9 mouse cellular contexts compared by ENCODE assay signal in genomic region chr4:133196852-133197251, GRCm38 (mm10). TPM values are rescaled to one million over a fixed set of nuclear protein-coding genes. Genes with fewer than 3 reads are reported as not detected.
DNase-seq lines count a peak whose midpoint lies in the region; ATAC-seq and TF ChIP-seq lines count a peak whose summit lies in the region.
"Had no signal": no experiment of that assay in that cellular context is flagged by ENCODE, and none has a peak within 500 bp of the region (broad histone marks: within the 10 kb centered on the region; RNA-seq: fewer than 3 reads in every experiment).

No protein-coding gene starts in this region.

- peaks cover 41% of the 10 kb centered on the region for H3K36me3 ChIP-seq in heart, embryonic 15.5 days
- H3K36me3 ChIP-seq in forebrain, embryonic 10.5 days (replicated peaks), result peaks cover 52% of the 10 kb centered on the region
- H3K36me3 ChIP-seq in kidney, postnatal 0 days (ENCODE audit: insufficient read depth, low read length), result peaks cover 30% of the 10 kb centered on the region
- peaks cover 45% of the 10 kb centered on the region for H3K36me3 ChIP-seq in stomach, embryonic 14.5 days (ENCODE audit: control insufficient read depth, insufficient read depth, low read length)

- H3K9me3 ChIP-seq in heart, embryonic 15.5 days (replicated peaks), result no peaks in the 10 kb centered on the region
- no peaks in the 10 kb centered on the region for H3K9me3 ChIP-seq in forebrain, embryonic 10.5 days
- no peaks in the 10 kb centered on the region for H3K9me3 ChIP-seq in kidney, postnatal 0 days (replicated peaks; ENCODE audit: low read length)
- no peaks in the 10 kb centered on the region for H3K9me3 ChIP-seq in stomach, embryonic 14.5 days (ENCODE audit: control insufficient read depth, low read depth, low read length)
- H3K9me3 ChIP-seq: liver, embryonic 15.5 days had no signal

- H3K4me3 ChIP-seq in heart, embryonic 15.5 days, result no peak overlapping the region
- H3K4me3 ChIP-seq in forebrain, embryonic 10.5 days, result peak overlapping the region; percentile 22; the same call in 1 of the 2 replicates
- H3K4me3 ChIP-seq in kidney, postnatal 0 days (replicated peaks; ENCODE audit: low read depth, low read length), result no peak overlapping the region
- no peak overlapping the region for H3K4me3 ChIP-seq in stomach, embryonic 14.5 days (ENCODE audit: low read depth, low read length)
- H3K4me3 ChIP-seq: liver, embryonic 15.5 days had no signal

- H3K9ac ChIP-seq in heart, embryonic 15.5 days, result no peak overlapping the region; the same call in 1 of the 2 replicates
- no peak overlapping the region for H3K9ac ChIP-seq in kidney, postnatal 0 days (ENCODE audit: low read depth, low read length)
- H3K9ac ChIP-seq in stomach, embryonic 14.5 days (replicated peaks; ENCODE audit: low read depth, low read length), result no peak overlapping the region
- H3K9ac ChIP-seq: liver, embryonic 15.5 days had no signal

- WGBS in heart, embryonic 15.5 days, result 39% methylated on average over 7 of the region's 7 CpGs
- 22% methylated on average over 7 of the region's 7 CpGs for WGBS in forebrain, embryonic 10.5 days
- WGBS in kidney, postnatal 0 days, result 16% methylated on average over 7 of the region's 7 CpGs
- WGBS in stomach, embryonic 14.5 days, result 46% methylated on average over 7 of the region's 7 CpGs

- TF ChIP-seq CTCF in kidney, postnatal 0 days (IDR thresholded peaks at IDR 0.05; ENCODE audit: low read depth), result no peak

- ATAC-seq in heart, embryonic 15.5 days (replicated peaks; ENCODE audit: insufficient number of reproducible peaks, insufficient read depth, low FRiP score, low read depth), result no peak
- 0 out of 2 replicates have a peak, but pooled peaks have one; percentile 8 for ATAC-seq in kidney, postnatal 0 days (replicated peaks; ENCODE audit: low FRiP score, low read depth)
- no peak for ATAC-seq in stomach, embryonic 14.5 days (ENCODE audit: insufficient number of reproducible peaks, insufficient read depth, low FRiP score, low read depth)

- no peak overlapping the region for H3K4me2 ChIP-seq in heart, embryonic 15.5 days
- H3K4me2 ChIP-seq in kidney, postnatal 0 days (ENCODE audit: low read length), result no peak overlapping the region
- no peak overlapping the region for H3K4me2 ChIP-seq in stomach, embryonic 14.5 days (replicated peaks; ENCODE audit: low read depth, low read length)
- H3K4me2 ChIP-seq: liver, embryonic 15.5 days had no signal

- H3K27ac ChIP-seq in heart, embryonic 15.5 days, result peak overlapping the region; percentile 80
- peak overlapping the region; percentile 84 for H3K27ac ChIP-seq in forebrain, embryonic 10.5 days
- peak overlapping the region; percentile 88 for H3K27ac ChIP-seq in kidney, postnatal 0 days
- peak overlapping the region; percentile 34; the same call in 1 of the 2 replicates for H3K27ac ChIP-seq in stomach, embryonic 14.5 days (ENCODE audit: low read length)
- H3K27ac ChIP-seq: liver, embryonic 15.5 days had no signal

- intact Hi-C loops in heart, postnatal 10 days (cut with DNase I), result loop anchor here (5.0 kb wide), 1 partner anchor 65 kb away; the partner anchor contains the start of gene Wasf2

- H3K27me3 ChIP-seq in heart, embryonic 15.5 days, result no peaks in the 10 kb centered on the region
- peaks cover 6% of the 10 kb centered on the region; the same call in 1 of the 2 replicates for H3K27me3 ChIP-seq in forebrain, embryonic 10.5 days (ENCODE audit: poor library complexity, severe bottlenecking)
- no peaks in the 10 kb centered on the region for H3K27me3 ChIP-seq in kidney, postnatal 0 days (ENCODE audit: insufficient read depth, low read length)
- H3K27me3 ChIP-seq in stomach, embryonic 14.5 days (ENCODE audit: control insufficient read depth, insufficient read depth, low read length), result no peaks in the 10 kb centered on the region
- H3K27me3 ChIP-seq: liver, embryonic 15.5 days had no signal

- no peak for DNase-seq in heart, postnatal 10 days
- no peak for DNase-seq in forebrain, embryonic 10.5 days (ENCODE audit: extremely low spot score, low spot score)
- DNase-seq in kidney, postnatal 0 days (ENCODE audit: low spot score), result no peak
- DNase-seq in T-cell, adult 2 months (ENCODE audit: low spot score), result no peak
- no peak for DNase-seq in urinary bladder, postnatal 25 days (ENCODE audit: low spot score)
- no peak for DNase-seq in lung, postnatal 10 days

- H3K4me1 ChIP-seq in heart, embryonic 15.5 days (replicated peaks), result peaks cover 59% of the 10 kb centered on the region
- H3K4me1 ChIP-seq in forebrain, embryonic 10.5 days, result peaks cover 72% of the 10 kb centered on the region
- peaks cover 36% of the 10 kb centered on the region for H3K4me1 ChIP-seq in kidney, postnatal 0 days (replicated peaks; ENCODE audit: insufficient read depth, low read length)
- peaks cover 50% of the 10 kb centered on the region for H3K4me1 ChIP-seq in stomach, embryonic 14.5 days (ENCODE audit: control insufficient read depth, insufficient read depth, low read length)

RNA-seq across cellular contexts. Expression of gene Cd164l2, which starts 15.1 kb away (rescaled TPM):
- polyA plus RNA-seq in heart, embryonic 15.5 days (2015; fragmentation: Nextera tagmentation; extraction: Ambion mirVana), result 0.28 and 1.7 TPM in 2 replicates
- not detected for total RNA-seq in heart, postnatal 10 days (2021)
- 1.2 and 2.5 TPM in 2 replicates for polyA plus RNA-seq in forebrain, embryonic 10.5 days (2016; fragmentation: Nextera tagmentation; extraction: Ambion mirVana)
- polyA plus RNA-seq in kidney, postnatal 0 days (2015; fragmentation: Nextera tagmentation; extraction: Ambion mirVana), result 19.1 and 19.6 TPM in 2 replicates
- polyA plus RNA-seq in stomach, embryonic 14.5 days (2014; fragmentation: Nextera tagmentation; extraction: Ambion mirVana), result 8.7 and 11.6 TPM in 2 replicates
- polyA plus RNA-seq: liver, embryonic 15.5 days had no signal

RNA-seq across cellular contexts. Expression of gene Gpr3, which starts 15.5 kb away (rescaled TPM):
- 0.05 and 0.34 TPM in 2 replicates for polyA plus RNA-seq in heart, embryonic 15.5 days (2015; fragmentation: Nextera tagmentation; extraction: Ambion mirVana)
- under 1 TPM in 1 of 2 experiments, not detected in 1; 0.12 TPM for total RNA-seq in heart, postnatal 10 days (2021)
- polyA plus RNA-seq in forebrain, embryonic 10.5 days (2016; fragmentation: Nextera tagmentation; extraction: Ambion mirVana), result 0.06 and 0.27 TPM in 2 replicates
- 0.11 and 0.54 TPM in 2 replicates for polyA plus RNA-seq in kidney, postnatal 0 days (2015; fragmentation: Nextera tagmentation; extraction: Ambion mirVana)
- polyA plus RNA-seq in stomach, embryonic 14.5 days (2014; fragmentation: Nextera tagmentation; extraction: Ambion mirVana), result not detected in 2 replicates
- polyA plus RNA-seq: liver, embryonic 15.5 days had no signal

RNA-seq across cellular contexts. Expression of gene Map3k6, which starts 43.8 kb away (rescaled TPM):
- 2.9 and 3.4 TPM in 2 replicates for polyA plus RNA-seq in heart, embryonic 15.5 days (2015; fragmentation: Nextera tagmentation; extraction: Ambion mirVana)
- total RNA-seq in heart, postnatal 10 days (2021), result 10 to 100 TPM in 1 of 2 experiments, 1 to 10 TPM in 1; 8.2 to 30.7 TPM
- 1.7 and 1.8 TPM in 2 replicates for polyA plus RNA-seq in forebrain, embryonic 10.5 days (2016; fragmentation: Nextera tagmentation; extraction: Ambion mirVana)
- polyA plus RNA-seq in kidney, postnatal 0 days (2015; fragmentation: Nextera tagmentation; extraction: Ambion mirVana), result 3.4 and 4.2 TPM in 2 replicates
- 3.1 and 3.4 TPM in 2 replicates for polyA plus RNA-seq in stomach, embryonic 14.5 days (2014; fragmentation: Nextera tagmentation; extraction: Ambion mirVana)

Comparison
In these comparisons a context has a peak if more than half of its experiments do, and no peak if none do; other contexts are left out.
1. H3K27ac ChIP-seq: peak in every context shown above with its lines; median percentile 88 in kidney, postnatal 0 days; 84 in forebrain, embryonic 10.5 days; 80 in heart, embryonic 15.5 days; 34 in stomach, embryonic 14.5 days.